Mouse (Mus musculus): ENCODE data around the gene Uvrag. TPM values are rescaled to one million over a fixed set of nuclear protein-coding genes. Genes with fewer than 3 reads are reported as not detected.

The Uvrag gene
- polyA plus RNA-seq (2012; ENCODE audit: insufficient read depth, low replicate concordance): 13.9 and 19.6 TPM in 2 replicates

DNA sequence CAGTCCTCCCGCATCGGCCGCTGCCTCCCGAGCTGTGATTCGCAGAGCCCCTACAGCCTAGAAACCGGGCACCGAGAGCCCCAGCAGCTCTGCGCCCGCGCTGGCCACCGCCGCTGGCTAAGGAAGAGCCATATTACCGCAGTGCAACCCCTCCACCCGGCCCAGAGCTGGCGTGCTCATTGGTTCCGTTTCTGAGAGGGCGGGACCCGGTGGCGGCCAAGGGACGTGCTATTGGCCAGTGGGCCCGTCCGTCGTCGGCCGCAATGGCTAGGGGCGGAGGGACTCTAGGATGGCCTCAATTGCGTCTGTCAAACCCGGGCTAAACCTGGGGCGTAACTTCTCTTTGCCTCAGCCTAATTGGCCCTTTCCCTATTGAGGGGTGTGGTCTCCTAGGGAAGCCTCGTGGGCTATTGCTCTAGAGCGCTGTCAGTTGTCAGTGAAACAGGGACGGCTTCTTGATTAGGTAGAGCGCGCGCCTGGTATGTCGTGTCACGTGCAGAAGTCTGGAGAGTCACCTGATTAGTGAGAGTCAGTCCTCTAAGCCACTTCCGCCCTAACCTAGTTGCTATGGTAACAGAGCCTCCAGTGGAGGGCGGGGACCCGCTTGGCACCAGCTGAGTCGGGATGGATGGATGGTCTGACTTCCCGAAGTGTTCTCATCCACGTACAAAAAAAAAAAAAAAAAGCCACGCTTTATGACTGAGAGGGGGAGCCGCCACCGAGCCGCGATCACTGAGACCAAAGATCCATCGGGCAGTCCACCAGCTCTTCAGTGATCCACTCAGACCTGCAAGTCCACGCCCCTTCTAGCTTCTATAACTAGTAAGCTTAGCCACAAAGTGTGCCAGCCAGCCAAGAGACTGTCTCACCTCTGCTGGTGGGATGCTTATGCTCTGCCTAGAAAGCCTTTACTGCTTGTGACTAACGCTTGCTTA is at the start of gene Uvrag:
TSS of gene Uvrag (minus strand) at position 158 of the 935 bp plus-strand sequence.
- Histone ChIP-seq H3K4me1 (peaks cover 62% of the 10 kb centered on the region), H3K36me3 (replicated peaks; ENCODE audit: low read length) (peaks cover 14% of the 10 kb centered on the region), H3K4me3 (replicated peaks) (peak within 1 kb of the TSS; percentile 96), H3K9me3 (no peaks in the 10 kb centered on the region), H3K27me3 (replicated peaks) (no peaks in the 10 kb centered on the region)
- TF ChIP-seq GATA1 (IDR thresholded peaks at IDR 0.05; ENCODE audit: borderline replicate concordance, low read length) (no peak), FLI1 (IDR thresholded peaks at IDR 0.05; ENCODE audit: low read length) (peak; percentile 25; the same call in 1 of the 2 replicates)

DNA sequence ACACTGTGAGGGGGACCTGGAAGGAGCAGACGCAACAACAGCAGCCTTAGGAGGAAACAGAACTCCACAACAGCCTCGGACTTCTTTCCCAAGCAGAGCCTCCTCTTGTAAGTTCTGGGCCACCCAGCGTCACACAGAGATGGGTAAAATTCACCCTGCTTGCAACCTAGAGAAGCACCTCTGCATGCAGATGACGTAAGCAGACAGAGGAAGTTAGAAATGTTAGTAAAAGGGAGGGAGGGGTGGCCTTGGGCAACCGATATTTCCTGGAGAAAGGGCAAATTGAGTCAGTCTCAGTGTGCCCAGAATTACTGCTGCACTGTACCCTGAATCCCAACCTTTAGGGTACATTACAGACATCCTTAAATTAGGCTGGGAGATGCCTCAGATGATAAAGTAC is 48.9 kb upstream of the Uvrag start:
- TF ChIP-seq FLI1 (IDR thresholded peaks at IDR 0.05; ENCODE audit: low read length): no peak
- TF ChIP-seq GATA1 (IDR thresholded peaks at IDR 0.05; ENCODE audit: borderline replicate concordance, low read length): no peak
- Histone ChIP-seq H3K36me3 (replicated peaks; ENCODE audit: low read length) (no peaks in the 10 kb centered on the region), H3K4me3 (replicated peaks) (no peak overlapping the region)

DNA sequence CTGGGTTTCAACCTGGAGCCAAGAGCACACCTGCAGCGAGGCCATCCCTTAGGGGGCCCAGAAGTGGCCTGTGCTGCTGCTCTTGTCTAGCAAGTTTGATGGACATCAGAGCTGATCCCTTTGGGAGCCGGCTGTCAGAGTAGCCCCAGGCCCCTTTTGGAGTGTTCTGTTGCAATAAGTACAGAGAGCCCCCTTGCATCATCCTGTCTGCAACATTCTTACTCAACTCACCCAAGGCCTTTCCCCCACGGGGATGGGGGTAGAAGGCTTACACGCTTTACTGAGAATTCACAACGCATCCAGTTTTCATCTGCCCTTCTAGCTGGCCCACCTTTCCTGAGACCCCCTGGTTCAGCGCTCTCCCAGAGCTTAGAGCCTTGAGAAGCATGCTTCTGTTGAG is 47.7 kb upstream of the Uvrag start:
- Histone ChIP-seq H3K4me1 (no peaks in the 10 kb centered on the region), H3K4me3 (replicated peaks) (no peak overlapping the region), H3K36me3 (replicated peaks; ENCODE audit: low read length) (no peaks in the 10 kb centered on the region), H3K9me3 (no peaks in the 10 kb centered on the region), H3K27me3 (replicated peaks) (peaks cover 78% of the 10 kb centered on the region)
- TF ChIP-seq GATA1 (IDR thresholded peaks at IDR 0.05; ENCODE audit: borderline replicate concordance, low read length) (no peak), FLI1 (IDR thresholded peaks at IDR 0.05; ENCODE audit: low read length) (no peak)

More for the DNA sequence above, 48.9 kb upstream of the Uvrag start:
- no peaks in the 10 kb centered on the region for H3K9me3 ChIP-seq
- no peaks in the 10 kb centered on the region for H3K4me1 ChIP-seq
- H3K27me3 ChIP-seq (replicated peaks): peaks cover 71% of the 10 kb centered on the region

DNA sequence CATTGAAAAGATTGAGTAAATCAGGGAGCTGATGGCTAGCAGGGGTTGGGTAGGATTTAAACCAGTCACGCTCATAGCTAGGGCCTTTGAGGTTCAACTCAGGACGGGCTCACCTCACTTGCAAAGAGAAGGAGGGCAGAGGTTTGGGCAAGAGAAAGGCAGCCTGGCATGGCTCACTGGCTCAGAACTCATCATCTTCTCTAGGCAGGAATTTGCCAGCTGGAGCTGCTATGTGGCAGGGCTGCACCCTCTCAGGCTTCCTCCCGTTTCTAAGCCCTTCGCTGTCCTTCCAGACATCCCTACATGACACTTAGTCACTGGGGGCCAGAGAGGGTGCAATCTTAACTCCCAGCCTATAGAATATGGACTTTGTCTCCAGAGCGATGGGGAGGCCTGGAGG is 46.5 kb upstream of the Uvrag start:
- H3K36me3 ChIP-seq (replicated peaks; ENCODE audit: low read length): no peaks in the 10 kb centered on the region
- peaks cover 81% of the 10 kb centered on the region for H3K27me3 ChIP-seq (replicated peaks)
- no peak overlapping the region for H3K4me3 ChIP-seq (replicated peaks)
- H3K9me3 ChIP-seq: no peaks in the 10 kb centered on the region
- no peak for TF ChIP-seq FLI1 (IDR thresholded peaks at IDR 0.05; ENCODE audit: low read length)
- no peak for TF ChIP-seq GATA1 (IDR thresholded peaks at IDR 0.05; ENCODE audit: borderline replicate concordance, low read length)
- peaks cover 5% of the 10 kb centered on the region for H3K4me1 ChIP-seq

DNA sequence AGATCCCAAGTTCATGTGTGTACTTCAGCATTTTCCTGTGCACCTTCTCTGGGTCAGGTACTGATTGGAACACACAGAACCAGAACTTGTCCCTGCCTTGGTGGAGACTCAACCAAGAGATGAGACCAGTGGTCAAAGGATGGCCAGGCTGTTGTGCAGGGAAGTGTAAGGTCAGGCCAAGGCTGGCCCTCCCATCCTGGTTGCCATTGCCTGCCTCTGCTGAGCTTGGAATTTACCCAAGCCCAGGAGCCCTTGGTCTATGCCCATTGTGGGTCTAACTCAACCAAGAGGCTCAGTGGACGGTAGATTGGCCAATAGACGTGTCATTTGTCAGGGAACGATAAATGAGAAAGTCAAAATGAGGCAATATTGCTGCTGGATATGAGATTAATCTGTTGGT is 44.5 kb upstream of the Uvrag start:
- Histone ChIP-seq H3K27me3 (replicated peaks) (peaks cover 90% of the 10 kb centered on the region), H3K36me3 (replicated peaks; ENCODE audit: low read length) (no peaks in the 10 kb centered on the region), H3K4me1 (peaks cover 14% of the 10 kb centered on the region), H3K4me3 (replicated peaks) (no peak overlapping the region), H3K9me3 (peaks cover 8% of the 10 kb centered on the region)
- TF ChIP-seq FLI1 (IDR thresholded peaks at IDR 0.05; ENCODE audit: low read length) (no peak), GATA1 (IDR thresholded peaks at IDR 0.05; ENCODE audit: borderline replicate concordance, low read length) (no peak)

DNA sequence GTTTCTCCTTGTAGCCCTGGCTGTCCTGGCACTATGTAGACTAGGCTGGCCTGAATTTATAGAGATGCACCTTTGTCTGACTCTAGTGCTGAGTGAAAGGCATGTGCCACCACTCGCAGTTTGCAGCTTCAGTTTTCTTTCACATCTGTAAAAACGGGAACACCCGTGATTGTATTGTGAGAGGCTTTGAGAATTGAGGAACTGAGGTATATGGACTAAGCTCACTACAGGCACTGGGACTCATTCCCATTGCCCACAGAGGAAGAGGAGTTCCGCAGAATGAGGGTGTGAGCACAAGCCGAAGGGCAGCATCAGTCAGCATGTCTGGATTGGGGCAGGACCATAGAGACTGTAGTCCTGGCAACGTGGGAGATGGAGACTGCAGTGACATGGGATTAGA is 42.8 kb upstream of the Uvrag start:
- no peak for TF ChIP-seq GATA1 (IDR thresholded peaks at IDR 0.05; ENCODE audit: borderline replicate concordance, low read length)
- Histone ChIP-seq H3K36me3 (replicated peaks; ENCODE audit: low read length) (no peaks in the 10 kb centered on the region), H3K4me1 (peaks cover 14% of the 10 kb centered on the region), H3K9me3 (peaks cover 8% of the 10 kb centered on the region), H3K4me3 (replicated peaks) (no peak overlapping the region), H3K27me3 (replicated peaks) (peaks cover 87% of the 10 kb centered on the region)

DNA sequence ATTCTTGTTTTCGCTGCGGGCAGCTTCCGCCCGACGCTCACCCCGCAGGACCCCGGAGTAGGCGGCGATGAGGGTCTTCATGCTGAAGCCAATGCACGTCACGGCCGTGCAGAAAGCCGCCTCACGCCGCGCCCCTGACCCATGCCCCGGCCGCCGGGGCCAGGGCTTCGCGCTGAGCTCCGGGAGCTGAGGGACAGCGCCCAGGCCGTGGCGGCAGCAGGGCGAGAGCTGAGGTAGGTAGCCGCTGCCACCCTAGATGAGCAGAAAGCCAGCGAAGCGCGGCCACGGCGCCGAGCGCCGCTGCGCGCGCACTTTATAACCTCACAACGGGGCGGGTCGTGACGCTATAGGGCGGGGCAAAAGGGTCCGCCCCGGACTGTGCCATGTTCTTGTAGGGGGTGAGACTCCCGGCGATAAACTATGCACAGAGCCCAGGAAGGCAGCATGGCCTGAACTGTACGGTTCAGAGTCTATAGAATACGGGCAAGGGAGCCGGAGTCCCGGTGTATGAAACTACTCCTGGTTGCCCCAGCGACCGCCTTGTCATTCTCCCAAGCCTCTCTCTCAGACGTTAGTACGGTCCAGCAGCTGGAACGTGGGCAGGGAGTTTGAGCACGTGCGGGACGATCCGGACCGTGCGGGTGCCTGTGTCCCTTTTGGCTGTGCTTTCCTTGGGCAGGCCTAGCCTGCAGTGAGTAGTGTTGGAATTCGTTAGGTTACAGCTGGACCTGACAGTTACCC is 41.7 kb upstream of the Uvrag start, which contains the start of gene Dgat2:
TSS of gene Dgat2 (minus strand) at position 288 of the 741 bp plus-strand sequence.
- no peak for TF ChIP-seq FLI1 (IDR thresholded peaks at IDR 0.05; ENCODE audit: low read length)
- no peak for TF ChIP-seq GATA1 (IDR thresholded peaks at IDR 0.05; ENCODE audit: borderline replicate concordance, low read length)
- Histone ChIP-seq H3K4me1 (peaks cover 14% of the 10 kb centered on the region), H3K9me3 (peaks cover 8% of the 10 kb centered on the region), H3K27me3 (replicated peaks) (peaks cover 87% of the 10 kb centered on the region), H3K4me3 (replicated peaks) (peak within 1 kb of the TSS; percentile 92), H3K36me3 (replicated peaks; ENCODE audit: low read length) (no peaks in the 10 kb centered on the region)

DNA sequence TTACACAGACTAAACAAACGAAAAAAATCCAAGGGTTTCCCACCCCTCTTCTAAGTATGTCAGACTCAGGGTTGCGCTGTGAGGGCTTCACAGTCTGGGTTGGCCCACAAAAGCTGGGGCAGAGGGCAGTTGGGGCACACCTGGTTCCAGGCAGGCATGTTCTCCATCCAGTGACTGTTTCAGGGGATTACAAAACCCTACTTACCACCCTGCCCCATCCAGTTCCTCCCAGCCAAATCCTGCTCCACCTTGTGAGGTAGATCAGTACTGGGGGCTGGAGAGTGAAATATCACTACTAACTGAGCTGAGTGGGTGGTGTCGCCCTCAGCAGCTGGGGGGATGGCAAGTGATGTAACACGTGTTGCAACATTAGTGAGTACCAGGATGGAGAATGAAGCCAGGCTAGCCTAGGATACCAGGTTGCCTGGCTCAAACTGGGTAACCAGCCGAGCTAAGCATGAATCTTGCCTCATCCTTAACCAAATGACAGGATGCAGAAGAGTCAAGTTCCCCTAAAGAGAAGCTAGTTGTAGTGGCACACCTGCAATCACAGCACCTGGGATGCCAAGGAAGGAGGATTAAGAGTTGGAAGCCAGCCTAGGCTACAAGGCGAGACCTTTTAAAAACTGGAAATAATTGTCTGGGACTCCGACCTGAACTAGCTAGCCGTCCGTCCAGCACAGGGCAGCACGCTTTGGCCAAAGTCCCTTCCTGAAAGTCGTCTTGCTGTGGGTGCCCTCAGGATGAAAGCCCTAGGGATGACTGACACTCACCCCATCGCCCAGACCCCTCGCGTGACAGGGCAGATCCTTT is 40.9 kb upstream of the Uvrag start:
- Histone ChIP-seq H3K36me3 (replicated peaks; ENCODE audit: low read length) (no peaks in the 10 kb centered on the region), H3K4me1 (peaks cover 14% of the 10 kb centered on the region), H3K4me3 (replicated peaks) (peak overlapping the region; percentile 92), H3K27me3 (replicated peaks) (peaks cover 86% of the 10 kb centered on the region), H3K9me3 (peaks cover 8% of the 10 kb centered on the region)
- TF ChIP-seq FLI1 (IDR thresholded peaks at IDR 0.05; ENCODE audit: low read length) (no peak), GATA1 (IDR thresholded peaks at IDR 0.05; ENCODE audit: borderline replicate concordance, low read length) (no peak)

DNA sequence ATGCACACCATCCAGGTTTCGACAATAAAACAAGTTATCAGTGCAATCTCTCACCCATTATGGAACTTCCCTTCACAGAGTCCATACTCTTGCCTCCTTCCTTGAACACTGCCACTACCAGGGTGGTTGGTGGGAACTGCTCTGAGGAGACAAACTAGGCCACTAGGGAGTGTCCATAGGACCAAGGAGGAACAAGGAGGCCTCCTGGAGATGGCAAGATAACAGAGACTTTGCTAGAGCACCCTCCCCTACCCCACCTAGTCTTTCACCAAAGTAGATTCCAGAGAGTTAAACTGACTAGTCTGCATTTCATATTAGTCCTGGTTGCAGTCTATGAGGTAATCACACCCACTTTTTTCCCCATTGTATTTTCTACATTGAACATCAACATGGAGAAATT is 39.2 kb upstream of the Uvrag start:
- Histone ChIP-seq H3K9me3 (peaks cover 8% of the 10 kb centered on the region), H3K36me3 (replicated peaks; ENCODE audit: low read length) (no peaks in the 10 kb centered on the region), H3K4me1 (peaks cover 14% of the 10 kb centered on the region), H3K4me3 (replicated peaks) (no peak overlapping the region), H3K27me3 (replicated peaks) (peaks cover 87% of the 10 kb centered on the region)
- TF ChIP-seq GATA1 (IDR thresholded peaks at IDR 0.05; ENCODE audit: borderline replicate concordance, low read length): no peak
- TF ChIP-seq FLI1 (IDR thresholded peaks at IDR 0.05; ENCODE audit: low read length): no peak
